Mouse (Mus musculus) kidney, adult 9 months (tissue): ENCODE data around the gene Srpk1.
A peak's percentile ranks its signal among the peaks of the same experiment; 100 is the strongest.
"Not testable (repeated sequence)": the region's sequence is repeated elsewhere in the genome, so short reads cannot be mapped to it uniquely, and the experiment has no call there.

ENCODE experiments used
- DNase-seq: peaks from one replicate; pipeline ENCODE4 v3.0.0; 2022

Srpk1 gene

GRCm38 (mm10) chr17:28612603-28613002 lies 9.9 kb downstream of the Srpk1 start:
- no peak for DNase-seq

GRCm38 (mm10) chr17:28609543-28609942 lies 13.0 kb downstream of the Srpk1 start:
- DNase-seq = peak; percentile 31

- no peak for DNase-seq
Observed at GRCm38 (mm10) chr17:28601557-28602250, 20.8 kb downstream of the Srpk1 start.

- DNase-seq = no peak
Observed at GRCm38 (mm10) chr17:28600780-28601179, 21.7 kb downstream of the Srpk1 start.

GRCm38 (mm10) chr17:28593965-28594364 lies 28.5 kb downstream of the Srpk1 start:
- no peak for DNase-seq

GRCm38 (mm10) chr17:28592998-28593397 lies 29.5 kb downstream of the Srpk1 start:
- DNase-seq = peak; percentile 70

GRCm38 (mm10) chr17:28591476-28591875 lies 31.0 kb downstream of the Srpk1 start:
- DNase-seq = no peak

- no peak for DNase-seq
Observed at GRCm38 (mm10) chr17:28590596-28590995, 31.9 kb downstream of the Srpk1 start.

GRCm38 (mm10) chr17:28588591-28588990 lies 33.9 kb downstream of the Srpk1 start:
- no peak for DNase-seq

GRCm38 (mm10) chr17:28586509-28586908 lies 36.0 kb downstream of the Srpk1 start:
- no peak for DNase-seq

GRCm38 (mm10) chr17:28581056-28581455 lies 41.5 kb downstream of the Srpk1 start:
- no peak for DNase-seq

- peak; percentile 69 for DNase-seq
Observed at GRCm38 (mm10) chr17:28580396-28580795, 42.1 kb downstream of the Srpk1 start.

- no peak for DNase-seq
Observed at GRCm38 (mm10) chr17:28575244-28576125, 47.0 kb downstream of the Srpk1 start, which contains the start of gene Lhfpl5. Gene Lhfpl5, plus strand, starts transcription at chr17:28575641.

- DNase-seq = no peak
Observed at GRCm38 (mm10) chr17:28572941-28573340, 49.6 kb downstream of the Srpk1 start.

- DNase-seq = no peak
Observed at GRCm38 (mm10) chr17:28572521-28572920, 50.0 kb downstream of the Srpk1 start.

- DNase-seq = peak; percentile 40
Observed at GRCm38 (mm10) chr17:28571868-28572267, 50.6 kb downstream of the Srpk1 start.

GRCm38 (mm10) chr17:28567541-28567940 lies 55.0 kb downstream of the Srpk1 start:
- no peak for DNase-seq

- peak; percentile 25 for DNase-seq
Observed at GRCm38 (mm10) chr17:28565181-28565580, 57.3 kb downstream of the Srpk1 start.

- no peak for DNase-seq
Observed at GRCm38 (mm10) chr17:28561613-28562012, 60.9 kb downstream of the Srpk1 start.

GRCm38 (mm10) chr17:28560598-28560997 lies 61.9 kb downstream of the Srpk1 start, which contains the start of gene Clps:
Gene Clps, minus strand, starts transcription at chr17:28560766.
- no peak for DNase-seq

GRCm38 (mm10) chr17:28557772-28558171 lies 64.7 kb downstream of the Srpk1 start:
- no peak for DNase-seq

GRCm38 (mm10) chr17:28556635-28557396 lies 65.7 kb downstream of the Srpk1 start:
- DNase-seq = no peak

GRCm38 (mm10) chr17:28554021-28554420 lies 68.5 kb downstream of the Srpk1 start:
- not testable (repeated sequence) for DNase-seq
